Mouse (Mus musculus): Measurements from ENCODE around the gene Chd3. TPM values are rescaled to one million over a fixed set of nuclear protein-coding genes. Genes with fewer than 3 reads are reported as not detected.
A peak's percentile ranks its signal among the peaks of the same experiment; 100 is the strongest.

The Chd3 gene
- polyA plus RNA-seq, 1 experiment from 2014 or later = 52.4 TPM

DNA sequence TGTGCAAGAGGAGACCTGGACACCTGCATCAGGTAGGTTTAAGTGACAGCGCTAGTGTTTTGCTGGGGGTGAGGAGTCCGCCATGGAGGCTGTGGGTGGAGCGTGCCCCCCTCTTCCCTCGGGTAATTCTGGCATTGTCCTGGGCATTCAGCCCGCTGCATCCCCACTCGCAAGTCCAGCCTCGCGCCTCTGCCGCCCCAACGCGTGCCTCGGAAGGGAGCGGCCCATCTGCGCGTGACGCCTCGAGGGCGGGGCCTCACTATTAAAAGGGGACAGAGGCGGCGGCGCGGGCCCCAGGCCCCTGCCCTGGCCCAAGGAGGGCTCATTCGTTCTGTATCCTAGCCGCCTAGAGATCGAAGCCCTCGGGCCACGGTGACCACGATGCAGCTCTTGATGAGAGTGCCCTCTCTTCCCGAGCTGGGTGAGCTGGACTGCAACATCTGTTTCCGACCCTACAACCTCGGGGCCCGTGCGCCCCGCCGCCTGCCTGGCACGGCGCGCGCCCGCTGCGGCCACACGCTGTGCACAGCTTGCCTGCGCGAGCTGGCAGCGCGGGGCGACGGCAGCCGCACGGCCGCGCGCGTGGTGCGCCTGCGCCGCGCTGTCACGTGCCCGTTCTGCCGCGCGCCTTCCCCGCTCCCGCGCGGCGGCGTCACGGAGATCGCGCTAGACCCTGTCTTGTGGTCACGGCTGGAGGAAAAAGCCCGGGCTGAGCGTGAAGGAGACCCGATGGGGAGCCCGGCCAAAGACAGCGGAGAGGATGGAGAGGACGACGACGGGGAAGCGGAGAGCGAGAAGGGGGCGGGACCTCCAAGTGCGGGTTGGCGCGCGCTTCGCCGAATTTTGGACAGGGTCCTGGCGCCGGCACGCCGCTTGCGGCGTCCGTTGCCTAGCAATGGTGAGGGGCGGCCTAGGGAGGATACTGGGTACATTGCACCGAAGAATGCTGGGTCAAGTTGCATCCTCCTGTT is 28.8 kb downstream of the Chd3 start, which contains the start of gene Rnf227:
TSS of gene Rnf227 (plus strand) at position 301 of the 971 bp plus-strand sequence.
- 1% methylated on average over 99 of the region's 99 CpGs for WGBS

GRCm38 (mm10) chr11:69334796-69335195 is 34.4 kb downstream of the Chd3 start:
- DNase-seq (ENCODE audit: low spot score) = no peak
- peaks cover 14% of the 10 kb centered on the region for H3K4me1 ChIP-seq (replicated peaks; ENCODE audit: control insufficient read depth, insufficient read depth, low read length)
- H3K4me3 ChIP-seq (ENCODE audit: low read depth, low read length) = no peak overlapping the region
- WGBS = 42% methylated on average over 4 of the region's 4 CpGs
- no peaks in the 10 kb centered on the region for H3K9me3 ChIP-seq (ENCODE audit: control insufficient read depth, low read length)
- H3K27ac ChIP-seq (ENCODE audit: low read depth) = no peak overlapping the region
- H3K36me3 ChIP-seq (ENCODE audit: control insufficient read depth, insufficient read depth, low read length) = no peaks in the 10 kb centered on the region
- H3K9ac ChIP-seq (ENCODE audit: low read length) = no peak overlapping the region
- no peaks in the 10 kb centered on the region for H3K27me3 ChIP-seq (replicated peaks; ENCODE audit: control insufficient read depth, insufficient read depth, low read length)
- no peak overlapping the region for H3K4me2 ChIP-seq (ENCODE audit: low read length)
- ATAC-seq (replicated peaks; ENCODE audit: low FRiP score, low TSS enrichment, low read depth) = no peak

More for the DNA sequence above, 28.8 kb downstream of the Chd3 start, which contains the start of gene Rnf227:
- peak; percentile 88 for ATAC-seq (replicated peaks; ENCODE audit: low FRiP score, low TSS enrichment, low read depth)
- H3K27ac ChIP-seq (ENCODE audit: low read depth) = peak within 1 kb of the TSS; percentile 72
- peak within 1 kb of the TSS; percentile 52 for H3K4me3 ChIP-seq (ENCODE audit: low read depth, low read length)
- DNase-seq (ENCODE audit: low spot score) = peak; percentile 89
- no peaks in the 10 kb centered on the region for H3K27me3 ChIP-seq (replicated peaks; ENCODE audit: control insufficient read depth, insufficient read depth, low read length)
- no peaks in the 10 kb centered on the region for H3K9me3 ChIP-seq (ENCODE audit: control insufficient read depth, low read length)
- peaks cover 12% of the 10 kb centered on the region; the same call in 1 of the 2 replicates for H3K4me1 ChIP-seq (replicated peaks; ENCODE audit: control insufficient read depth, insufficient read depth, low read length)
- H3K36me3 ChIP-seq (ENCODE audit: control insufficient read depth, insufficient read depth, low read length) = peaks cover 26% of the 10 kb centered on the region
- H3K9ac ChIP-seq (ENCODE audit: low read length) = peak within 1 kb of the TSS; percentile 54
- peak within 1 kb of the TSS; percentile 72 for H3K4me2 ChIP-seq (ENCODE audit: low read length)

DNA sequence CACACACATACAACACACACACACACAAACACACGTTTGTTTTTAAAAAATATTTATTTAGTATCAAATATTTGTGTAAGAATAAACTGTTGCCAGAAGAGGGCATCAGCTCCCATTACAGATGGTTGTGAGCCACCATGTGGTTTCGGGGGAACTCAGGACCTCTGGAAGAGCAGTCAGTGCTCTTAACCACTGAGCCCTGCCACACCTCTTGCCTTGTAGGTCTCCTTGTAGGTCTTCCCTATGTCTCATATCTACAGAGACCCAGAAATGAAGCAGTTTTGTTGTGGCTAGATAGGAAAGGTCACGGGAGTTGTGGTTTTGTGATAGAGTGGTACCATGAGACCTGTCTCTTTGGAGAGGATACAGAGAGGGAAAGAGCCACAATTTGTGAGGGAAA is 35.3 kb downstream of the Chd3 start:
- Histone ChIP-seq H3K27ac (ENCODE audit: low read depth) (no peak overlapping the region), H3K4me1 (replicated peaks; ENCODE audit: control insufficient read depth, insufficient read depth, low read length) (peaks cover 14% of the 10 kb centered on the region), H3K4me3 (ENCODE audit: low read depth, low read length) (no peak overlapping the region), H3K4me2 (ENCODE audit: low read length) (no peak overlapping the region), H3K9me3 (ENCODE audit: control insufficient read depth, low read length) (no peaks in the 10 kb centered on the region), H3K9ac (ENCODE audit: low read length) (no peak overlapping the region), H3K27me3 (replicated peaks; ENCODE audit: control insufficient read depth, insufficient read depth, low read length) (no peaks in the 10 kb centered on the region), H3K36me3 (ENCODE audit: control insufficient read depth, insufficient read depth, low read length) (no peaks in the 10 kb centered on the region)
- ATAC-seq (replicated peaks; ENCODE audit: low FRiP score, low TSS enrichment, low read depth) (no peak), DNase-seq (ENCODE audit: low spot score) (no peak)
- WGBS = 65% methylated on average over 3 of the region's 3 CpGs

GRCm38 (mm10) chr11:69332713-69333253 is 36.4 kb downstream of the Chd3 start:
- Histone ChIP-seq H3K4me1 (replicated peaks; ENCODE audit: control insufficient read depth, insufficient read depth, low read length) (peaks cover 14% of the 10 kb centered on the region), H3K4me2 (ENCODE audit: low read length) (peak overlapping the region; percentile 69), H3K4me3 (ENCODE audit: low read depth, low read length) (no peak overlapping the region), H3K27me3 (replicated peaks; ENCODE audit: control insufficient read depth, insufficient read depth, low read length) (peaks cover 2% of the 10 kb centered on the region; the same call in 1 of the 2 replicates), H3K27ac (ENCODE audit: low read depth) (peak overlapping the region; percentile 79), H3K9ac (ENCODE audit: low read length) (no peak overlapping the region), H3K9me3 (ENCODE audit: control insufficient read depth, low read length) (no peaks in the 10 kb centered on the region), H3K36me3 (ENCODE audit: control insufficient read depth, insufficient read depth, low read length) (no peaks in the 10 kb centered on the region)
- 21% methylated on average over 8 of the region's 8 CpGs for WGBS
- DNase-seq (ENCODE audit: low spot score) (peak; percentile 67), ATAC-seq (replicated peaks; ENCODE audit: low FRiP score, low TSS enrichment, low read depth) (peak; percentile 52)

DNA sequence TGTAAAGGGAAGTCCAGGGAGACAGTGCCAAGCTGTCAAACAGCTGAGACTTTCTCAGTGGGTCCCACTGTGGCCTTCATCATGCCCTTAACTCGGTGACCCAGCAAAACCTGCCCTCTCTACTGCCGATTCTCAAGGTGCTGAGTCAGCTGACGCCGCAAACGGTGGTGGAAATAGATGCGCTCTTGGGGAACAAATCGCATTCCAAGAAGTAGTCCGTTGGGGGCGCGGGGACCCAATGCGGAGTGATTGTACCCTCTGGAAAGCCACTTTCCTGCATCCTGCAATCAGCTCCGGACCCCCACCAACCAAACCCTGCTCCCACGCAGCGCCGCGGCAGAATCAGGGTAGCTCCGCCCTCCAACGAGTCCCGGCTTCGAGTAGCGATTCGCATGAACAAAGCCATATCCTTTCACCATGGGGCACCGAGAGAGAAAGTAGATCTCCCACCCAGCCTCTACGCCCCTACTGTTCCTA is 37.2 kb downstream of the Chd3 start:
- under 1% methylated on average over 24 of the region's 24 CpGs for WGBS

GRCm38 (mm10) chr11:69331152-69331551 is 38.1 kb downstream of the Chd3 start:
- no peak overlapping the region for H3K4me3 ChIP-seq (ENCODE audit: low read depth, low read length)

More for the DNA sequence above, 37.2 kb downstream of the Chd3 start:
- H3K9ac ChIP-seq (ENCODE audit: low read length) = peak overlapping the region; percentile 48
- peaks cover 10% of the 10 kb centered on the region for H3K27me3 ChIP-seq (replicated peaks; ENCODE audit: control insufficient read depth, insufficient read depth, low read length)
- peak; percentile 91 for DNase-seq (ENCODE audit: low spot score)
- H3K4me2 ChIP-seq (ENCODE audit: low read length) = peak overlapping the region; percentile 69
- peak; percentile 40 for ATAC-seq (replicated peaks; ENCODE audit: low FRiP score, low TSS enrichment, low read depth)
- H3K36me3 ChIP-seq (ENCODE audit: control insufficient read depth, insufficient read depth, low read length) = no peaks in the 10 kb centered on the region
- H3K4me3 ChIP-seq (ENCODE audit: low read depth, low read length) = peak overlapping the region; percentile 48
- peak overlapping the region; percentile 79 for H3K27ac ChIP-seq (ENCODE audit: low read depth)
- peaks cover 15% of the 10 kb centered on the region for H3K4me1 ChIP-seq (replicated peaks; ENCODE audit: control insufficient read depth, insufficient read depth, low read length)
- H3K9me3 ChIP-seq (ENCODE audit: control insufficient read depth, low read length) = no peaks in the 10 kb centered on the region

DNA sequence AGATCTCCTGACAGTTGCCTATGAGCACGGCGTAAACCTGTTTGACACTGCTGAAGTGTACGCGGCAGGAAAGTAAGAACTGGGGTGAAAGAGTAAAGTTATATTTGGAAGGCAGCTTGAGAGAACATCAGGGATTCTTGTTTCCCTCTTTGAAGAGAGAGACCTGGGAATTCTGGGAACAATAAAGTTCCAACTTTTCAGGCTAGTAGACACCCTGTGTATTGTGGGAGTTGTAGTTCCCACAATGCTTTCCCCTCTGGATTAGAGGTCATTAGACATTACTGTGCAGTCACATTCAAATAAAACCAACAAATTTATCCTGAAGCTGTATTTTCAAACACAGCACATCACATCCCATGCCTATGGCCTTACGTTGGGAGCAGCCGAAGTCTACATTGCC is 40.7 kb downstream of the Chd3 start:
- H3K4me3 ChIP-seq (ENCODE audit: low read depth, low read length) = no peak overlapping the region
- no peak for DNase-seq (ENCODE audit: low spot score)

More at GRCm38 (mm10) chr11:69331152-69331551, 38.1 kb downstream of the Chd3 start:
- peak overlapping the region; percentile 69; the same call in 1 of the 2 replicates for H3K4me2 ChIP-seq (ENCODE audit: low read length)
- peaks cover 21% of the 10 kb centered on the region for H3K4me1 ChIP-seq (replicated peaks; ENCODE audit: control insufficient read depth, insufficient read depth, low read length)
- H3K27me3 ChIP-seq (replicated peaks; ENCODE audit: control insufficient read depth, insufficient read depth, low read length) = peaks cover 16% of the 10 kb centered on the region
- H3K9ac ChIP-seq (ENCODE audit: low read length) = no peak overlapping the region
- 89% methylated on average over 6 of the region's 6 CpGs for WGBS
- ATAC-seq (replicated peaks; ENCODE audit: low FRiP score, low TSS enrichment, low read depth) (no peak), DNase-seq (ENCODE audit: low spot score) (no peak)
- no peak overlapping the region for H3K27ac ChIP-seq (ENCODE audit: low read depth)
- H3K9me3 ChIP-seq (ENCODE audit: control insufficient read depth, low read length) = no peaks in the 10 kb centered on the region
- no peaks in the 10 kb centered on the region for H3K36me3 ChIP-seq (ENCODE audit: control insufficient read depth, insufficient read depth, low read length)

DNA sequence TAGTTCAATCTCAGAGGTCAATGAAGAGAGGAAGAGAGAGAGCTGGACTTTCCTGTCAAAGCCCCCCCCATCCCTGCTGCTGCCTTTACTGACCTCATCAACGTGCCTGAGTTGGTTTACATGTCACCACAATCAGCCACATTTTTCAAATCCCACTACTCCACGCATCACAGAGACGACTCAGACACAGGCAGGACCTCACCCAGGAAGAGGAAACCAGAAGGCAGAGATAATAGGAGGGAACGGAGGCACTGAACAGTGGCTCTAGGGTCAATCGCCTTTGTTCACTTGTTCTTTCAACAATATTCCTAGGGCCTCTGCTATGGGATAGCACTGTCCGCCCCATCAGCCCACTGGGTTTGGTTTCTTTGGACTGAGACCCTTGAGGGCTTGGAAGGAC is 41.6 kb downstream of the Chd3 start:
- H3K9ac ChIP-seq (ENCODE audit: low read length) = no peak overlapping the region
- H3K9me3 ChIP-seq (ENCODE audit: control insufficient read depth, low read length) = no peaks in the 10 kb centered on the region
- 45% methylated on average over 6 of the region's 6 CpGs for WGBS
- no peak overlapping the region for H3K27ac ChIP-seq (ENCODE audit: low read depth)
- ATAC-seq (replicated peaks; ENCODE audit: low FRiP score, low TSS enrichment, low read depth) (no peak), DNase-seq (ENCODE audit: low spot score) (no peak)
- peaks cover 16% of the 10 kb centered on the region for H3K27me3 ChIP-seq (replicated peaks; ENCODE audit: control insufficient read depth, insufficient read depth, low read length)
- peaks cover 28% of the 10 kb centered on the region for H3K4me1 ChIP-seq (replicated peaks; ENCODE audit: control insufficient read depth, insufficient read depth, low read length)
- H3K4me2 ChIP-seq (ENCODE audit: low read length) = no peak overlapping the region
- no peak overlapping the region for H3K4me3 ChIP-seq (ENCODE audit: low read depth, low read length)
- H3K36me3 ChIP-seq (ENCODE audit: control insufficient read depth, insufficient read depth, low read length) = no peaks in the 10 kb centered on the region

More for the DNA sequence above, 40.7 kb downstream of the Chd3 start:
- Histone ChIP-seq H3K27me3 (replicated peaks; ENCODE audit: control insufficient read depth, insufficient read depth, low read length) (peaks cover 16% of the 10 kb centered on the region), H3K36me3 (ENCODE audit: control insufficient read depth, insufficient read depth, low read length) (no peaks in the 10 kb centered on the region), H3K9me3 (ENCODE audit: control insufficient read depth, low read length) (no peaks in the 10 kb centered on the region), H3K27ac (ENCODE audit: low read depth) (no peak overlapping the region), H3K9ac (ENCODE audit: low read length) (no peak overlapping the region), H3K4me2 (ENCODE audit: low read length) (no peak overlapping the region), H3K4me1 (replicated peaks; ENCODE audit: control insufficient read depth, insufficient read depth, low read length) (peaks cover 27% of the 10 kb centered on the region)
- ATAC-seq (replicated peaks; ENCODE audit: low FRiP score, low TSS enrichment, low read depth) = no peak
- WGBS = 87% methylated on average over 6 of the region's 6 CpGs

Measured in intestine, embryonic 14.5 days (tissue).